Mouse (Mus musculus) Patski (cell line): ENCODE data around the gene Chd2. TPM values are rescaled to one million over a fixed set of nuclear protein-coding genes. Genes with fewer than 3 reads are reported as not detected.

Experiments used
- ATAC-seq: fragments of 100-300 bp; one replicate; pipeline ENCODE4 v1.8.0; 2021
- CTCF ChIA-PET: fragments of 350-600 bp; sonication (Branson Sonifier 250); formaldehyde crosslinking; loops from one replicate; lab custom pipeline; 2022; ENCODE audit warnings: inconsistent platforms; lab: Charles Lee
- POLR2A ChIA-PET: fragments of 350-600 bp; sonication (Branson Sonifier 250); formaldehyde crosslinking; loops from one replicate; lab custom pipeline; 2022; ENCODE audit warnings: antibody characterized with exemption, inconsistent platforms; lab: Charles Lee
- DNase-seq: peaks from one replicate; pipeline ENCODE4 v3.0.0-alpha.2; 2011; ENCODE audit warnings: low read depth, low spot score
- H3K27me3 ChIP-seq: fragments of 371-371 bp; one replicate; pipeline ENCODE4 v1.5.1; 2021
- CTCF ChIP-seq: fragments of 100-300 bp; IDR thresholded peaks from one replicate; pipeline ENCODE4 v1.5.1; 2021
- in situ Hi-C: fragments of 300-500 bp; cut with MboI; formaldehyde crosslinking; loops from 3 replicates; pipeline ENCODE4 v1.11.1; 2018; ENCODE audit warnings: low pct_unique_long_range_greater_than_20kb, mixed read lengths
- polyA plus RNA-seq: library from polyadenylated mRNA; unstranded; gene quantifications from one replicate; pipeline ENCODE4 v1.2.3, GENCODE M21; 2021

Chd2 gene
- polyA plus RNA-seq, 1 experiment from 2014 or later: 23.4 TPM

- ChIA-PET POLR2A (interaction anchor here (0.7 to 8.5 kb wide), 7 partner anchors 12 to 60 kb away, joined by 3 to 111 read pairs (median 8); partner anchors contain the start of gene Chd2), CTCF (interaction anchor here (0.9 to 5.6 kb wide), 12 partner anchors 9 to 68 kb away, joined by 3 to 39 read pairs (median 6); partner anchors contain the start of gene Chd2)
- in situ Hi-C loops: loop anchor here (5.0 kb wide), 1 partner anchor 51 kb away; no protein-coding TSS in a partner anchor
- no peaks in the 10 kb centered on the region for H3K27me3 ChIP-seq
- ATAC-seq (no peak), DNase-seq (no peak)
- TF ChIP-seq CTCF: no peak
These were observed 14.4 kb upstream of the Chd2 start for GRCm38 (mm10) chr7:73555918-73556580.

GRCm38 (mm10) chr7:73554849-73555248 is 13.2 kb upstream of the Chd2 start:
- DNase-seq (no peak), ATAC-seq (no peak)
- in situ Hi-C loops: loop anchor here (5.0 kb wide), 1 partner anchor 52 kb away; no protein-coding TSS in a partner anchor
- TF ChIP-seq CTCF: no peak
- POLR2A ChIA-PET: interaction anchor here (0.7 to 8.5 kb wide), 5 partner anchors 13 to 69 kb away, joined by 4 to 111 read pairs (median 8); partner anchors contain the start of gene Chd2
- no peaks in the 10 kb centered on the region for H3K27me3 ChIP-seq
- CTCF ChIA-PET: interaction anchor here (2.7 to 5.6 kb wide), 2 partner anchors 15 to 49 kb away, joined by 8 to 39 read pairs; partner anchors contain the start of gene Chd2

- ChIA-PET CTCF (interaction anchor here (1.4 to 5.6 kb wide), 3 partner anchors 8 to 19 kb away, joined by 3 to 39 read pairs (median 4); partner anchors contain the start of gene Chd2), POLR2A (interaction anchor here (1.1 to 8.5 kb wide), 4 partner anchors 12 to 63 kb away, joined by 4 to 111 read pairs (median 10); partner anchors contain the start of gene Chd2)
- DNase-seq (no peak), ATAC-seq (no peak)
- no peaks in the 10 kb centered on the region for H3K27me3 ChIP-seq
- in situ Hi-C loops: no loop called here
- TF ChIP-seq CTCF: no peak
These were observed 11.5 kb upstream of the Chd2 start for GRCm38 (mm10) chr7:73553160-73553559.

- ATAC-seq: no peak
- in situ Hi-C loops: no loop called here
- no peak for TF ChIP-seq CTCF
- no peaks in the 10 kb centered on the region for H3K27me3 ChIP-seq
- ChIA-PET POLR2A (interaction anchor here (0.6 to 8.5 kb wide), 4 partner anchors 29 to 1050 kb away, joined by 3 to 111 read pairs (median 4); no protein-coding TSS in a partner anchor), CTCF (interaction anchor here (1.1 kb wide), 1 partner anchor 28 kb away, joined by 4 read pairs; no protein-coding TSS in a partner anchor)
- DNase-seq: no peak
These were observed 10.6 kb upstream of the Chd2 start for GRCm38 (mm10) chr7:73552054-73552750.

DNA sequence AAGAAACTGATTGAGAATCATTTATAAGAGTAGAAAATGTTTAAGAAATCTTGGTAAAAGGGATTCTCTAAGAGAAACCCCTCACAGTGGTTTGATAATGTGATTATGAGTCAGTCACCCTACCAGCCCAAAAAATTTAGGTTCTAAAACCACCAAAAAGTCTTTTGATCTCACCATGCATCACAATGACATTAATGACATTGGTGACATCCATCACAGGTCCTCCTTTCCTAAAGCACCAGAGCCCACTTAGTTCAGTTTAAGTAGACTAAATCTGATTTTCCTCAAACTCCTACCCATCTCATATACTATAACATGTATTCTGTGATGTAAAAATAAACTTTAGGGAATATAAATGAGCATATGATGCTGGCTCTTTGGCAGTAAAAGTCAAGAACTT is 9.7 kb upstream of the Chd2 start:
- in situ Hi-C loops: no loop called here
- TF ChIP-seq CTCF: no peak
- ATAC-seq (no peak), DNase-seq (no peak)
- H3K27me3 ChIP-seq: no peaks in the 10 kb centered on the region
- POLR2A ChIA-PET: interaction anchor here (0.6 to 1.0 kb wide), 3 partner anchors 30 to 1049 kb away, joined by 3 to 6 read pairs (median 3); no protein-coding TSS in a partner anchor
- CTCF ChIA-PET: interaction anchor here (1.1 kb wide), 1 partner anchor 27 kb away, joined by 4 read pairs; no protein-coding TSS in a partner anchor

GRCm38 (mm10) chr7:73548051-73548450 is 6.4 kb upstream of the Chd2 start:
- DNase-seq: no peak
- ATAC-seq: no peak
- POLR2A ChIA-PET: interaction anchor here (0.8 to 1.0 kb wide), 2 partner anchors 57 to 68 kb away, joined by 3 to 4 read pairs; no protein-coding TSS in a partner anchor
- H3K27me3 ChIP-seq: no peaks in the 10 kb centered on the region
- in situ Hi-C loops: no loop called here
- CTCF ChIA-PET: interaction anchor here (1.2 to 1.8 kb wide), 2 partner anchors 9 to 70 kb away, joined by 4 to 6 read pairs; no protein-coding TSS in a partner anchor
- no peak for TF ChIP-seq CTCF

GRCm38 (mm10) chr7:73546561-73547510 is 5.2 kb upstream of the Chd2 start:
- in situ Hi-C loops: no loop called here
- no peak for TF ChIP-seq CTCF
- H3K27me3 ChIP-seq: no peaks in the 10 kb centered on the region
- CTCF ChIA-PET: interaction anchor here (1.0 to 1.8 kb wide), 3 partner anchors 10 to 71 kb away, joined by 3 to 6 read pairs (median 4); no protein-coding TSS in a partner anchor
- no peak for DNase-seq
- ATAC-seq: no peak
- POLR2A ChIA-PET: interaction anchor here (0.8 kb wide), 1 partner anchor 69 kb away, joined by 4 read pairs; no protein-coding TSS in a partner anchor

DNA sequence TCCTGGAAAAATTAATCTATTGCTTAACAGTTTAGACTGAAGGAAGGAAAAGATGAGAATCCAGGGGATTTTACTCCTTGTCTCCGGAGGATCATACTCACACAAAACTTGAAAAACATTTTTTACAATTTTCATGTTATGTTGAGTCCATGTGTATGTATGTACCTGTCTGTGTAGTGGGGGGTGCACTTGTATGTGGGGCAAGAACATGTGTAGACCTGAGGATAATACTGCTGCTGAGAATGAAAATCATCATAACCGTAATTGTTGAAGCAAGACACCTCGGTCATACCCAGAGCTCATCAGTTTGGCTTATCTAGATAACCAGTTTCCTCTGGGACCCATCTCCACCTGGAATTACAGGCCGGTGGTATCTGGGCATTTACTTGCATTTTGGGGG is 3.4 kb upstream of the Chd2 start:
- in situ Hi-C loops: no loop called here
- POLR2A ChIA-PET: interaction anchor here (0.9 to 1.3 kb wide), 2 partner anchors 11 to 71 kb away, joined by 5 to 8 read pairs; no protein-coding TSS in a partner anchor
- H3K27me3 ChIP-seq: no peaks in the 10 kb centered on the region
- DNase-seq (no peak), ATAC-seq (no peak)
- CTCF ChIA-PET: interaction anchor here (1.2 to 1.9 kb wide), 2 partner anchors 9 to 14 kb away, joined by 3 to 4 read pairs; no protein-coding TSS in a partner anchor
- no peak for TF ChIP-seq CTCF
